Mouse (Mus musculus) brain, embryonic 14.5 days (tissue): ENCODE measurements around the gene Kcnip1. TPM values are rescaled to one million over a fixed set of nuclear protein-coding genes. Genes with fewer than 3 reads are reported as not detected.

Source experiments
- DNase-seq: peaks from one replicate; pipeline ENCODE4 v3.0.0-alpha.2; 2011; ENCODE audit warnings: low read depth
- CTCF ChIP-seq: fragments of 200-500 bp; IDR thresholded peaks from 2 replicates; pipeline ENCODE4 v1.5.1; 2012; ENCODE audit warnings: inconsistent platforms, mild to moderate bottlenecking, moderate library complexity, borderline replicate concordance; ENCODE audit not compliant: insufficient read depth, insufficient read length; ENCODE audit errors: extremely low read depth
- POLR2A ChIP-seq: fragments of 200-500 bp; IDR thresholded peaks from 2 replicates; pipeline ENCODE4 v1.6.1; 2012; ENCODE audit warnings: mild to moderate bottlenecking, inconsistent platforms, borderline replicate concordance; ENCODE audit not compliant: poor library complexity, insufficient read depth, insufficient read length, severe bottlenecking; ENCODE audit errors: extremely low read depth
- polyA plus RNA-seq: library from polyadenylated mRNA; depleted of rRNA; stranded (reverse); fragments of >200 nt; gene quantifications from 2 replicates; pipeline ENCODE4 v1.2.3, GENCODE M21; 2012; rRNA removed

Gene Kcnip1
- polyA plus RNA-seq, 1 experiment: 56.6 TPM

- TF ChIP-seq POLR2A: no peak
- no peak for TF ChIP-seq CTCF
- peak; percentile 57 for DNase-seq
Measured at GRCm38 (mm10) chr11:33596655-33597054, 396.3 kb downstream of the Kcnip1 start.

DNA sequence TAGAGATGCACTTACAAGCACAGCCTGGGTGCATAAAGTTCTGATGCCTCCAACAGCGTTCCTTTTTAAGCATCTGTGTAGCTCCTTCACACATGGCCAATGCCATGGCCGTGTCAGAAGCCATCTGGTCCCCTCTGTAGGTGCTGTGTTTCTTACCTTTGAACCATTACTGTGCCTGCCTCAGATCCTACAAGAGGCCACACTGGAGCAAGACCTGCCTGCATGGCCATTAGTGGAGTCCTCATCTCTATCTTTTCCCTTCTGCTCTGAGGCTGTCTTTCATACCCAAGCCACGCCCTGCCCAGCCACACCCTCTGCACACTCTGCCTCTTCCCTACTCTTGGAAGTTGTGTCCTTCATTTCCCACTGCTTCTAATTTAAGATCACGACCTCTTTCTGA lies 400.1 kb downstream of the Kcnip1 start:
- DNase-seq: no peak
- TF ChIP-seq POLR2A (no peak), CTCF (no peak)

GRCm38 (mm10) chr11:33590771-33591170 lies 402.2 kb downstream of the Kcnip1 start:
- no peak for DNase-seq
- TF ChIP-seq POLR2A: no peak
- TF ChIP-seq CTCF: no peak

DNA sequence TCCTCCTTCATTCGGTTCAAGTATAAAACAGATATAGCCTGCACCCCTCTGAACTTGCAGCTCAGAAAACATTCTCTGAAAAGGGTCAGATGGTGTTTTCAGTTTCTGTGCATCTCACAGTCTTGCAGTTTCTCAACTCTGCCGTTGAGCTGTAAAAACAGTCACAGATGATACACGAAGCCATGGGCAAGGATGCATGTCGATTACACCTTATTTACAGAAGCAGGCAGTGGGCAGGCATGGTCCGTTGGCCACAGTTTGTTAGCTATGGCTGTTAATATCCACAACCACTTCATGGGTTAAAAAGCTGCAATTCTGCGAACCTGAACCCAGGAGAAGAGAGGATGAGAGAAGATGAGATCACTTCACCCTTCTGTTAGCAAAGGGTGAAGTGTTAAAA lies 406.3 kb downstream of the Kcnip1 start:
- no peak for DNase-seq
- no peak for TF ChIP-seq POLR2A
- TF ChIP-seq CTCF: no peak

DNA sequence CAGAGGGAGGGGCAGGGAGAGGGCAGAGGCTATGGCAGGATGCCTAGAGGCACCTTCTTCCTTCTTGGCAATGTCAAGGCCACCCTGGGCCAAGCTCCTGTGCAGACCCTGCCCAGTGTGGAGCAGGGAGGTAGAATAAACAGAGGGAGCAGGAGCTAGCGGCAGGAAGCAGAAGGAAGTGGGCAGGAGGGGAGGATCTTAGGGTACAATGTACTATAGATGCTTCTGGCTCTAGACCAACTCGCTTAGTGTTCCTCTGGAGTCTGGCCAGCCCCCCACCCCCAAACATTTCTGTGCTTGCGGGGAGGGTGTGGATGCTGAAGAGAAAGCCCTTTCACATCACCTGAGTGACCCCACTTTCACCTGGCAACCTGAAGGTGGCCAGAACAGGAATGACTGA lies 413.3 kb downstream of the Kcnip1 start:
- TF ChIP-seq CTCF (no peak), POLR2A (no peak)

More for the DNA sequence above, 413.3 kb downstream of the Kcnip1 start:
- DNase-seq: no peak

Other genes starting within 250 kb of the Kcnip1 start
- 0.09 and 0.23 TPM in 2 replicates for gene Kcnmb1, start 30.1 kb downstream of the Kcnip1 start, polyA plus RNA-seq
- gene Lcp2, start 53.8 kb upstream of the Kcnip1 start, polyA plus RNA-seq: 1.5 and 2.1 TPM in 2 replicates
- 0.26 TPM in 1 of 2 replicates, not detected in the other for gene 4930469K13Rik, start 105.4 kb upstream of the Kcnip1 start, polyA plus RNA-seq
- not detected in 2 replicates for gene Foxi1, start 214.9 kb upstream of the Kcnip1 start, polyA plus RNA-seq